Mouse (Mus musculus): Measurements from ENCODE around the gene Csnk2b.
A peak's percentile ranks its signal among the peaks of the same experiment; 100 is the strongest.
"Not testable (repeated sequence)": the region's sequence is repeated elsewhere in the genome, so short reads cannot be mapped to it uniquely, and the experiment has no call there.

Gene Csnk2b

DNA sequence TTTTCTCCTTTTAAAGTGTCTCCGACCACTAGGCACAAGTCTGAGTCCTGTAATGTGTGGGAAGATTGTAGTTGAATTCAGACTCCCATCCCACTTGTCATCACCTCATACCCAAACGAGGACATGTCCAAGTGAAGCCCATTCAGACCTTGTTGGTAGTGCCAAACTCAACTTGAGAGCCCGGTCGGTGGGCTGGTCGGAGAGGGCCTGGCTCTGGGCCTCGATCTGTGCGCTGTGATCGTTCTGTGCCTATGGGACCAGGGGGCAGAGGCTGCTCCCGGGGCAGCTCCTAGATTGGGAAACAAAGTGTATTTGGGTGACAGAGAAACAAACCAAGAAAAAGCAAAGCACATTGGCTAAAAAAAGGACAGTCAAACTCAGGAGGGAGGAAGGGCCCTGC, 31.2 kb upstream of the Csnk2b start:
- DNase-seq (ENCODE audit: low read depth, low spot score): no peak

DNA sequence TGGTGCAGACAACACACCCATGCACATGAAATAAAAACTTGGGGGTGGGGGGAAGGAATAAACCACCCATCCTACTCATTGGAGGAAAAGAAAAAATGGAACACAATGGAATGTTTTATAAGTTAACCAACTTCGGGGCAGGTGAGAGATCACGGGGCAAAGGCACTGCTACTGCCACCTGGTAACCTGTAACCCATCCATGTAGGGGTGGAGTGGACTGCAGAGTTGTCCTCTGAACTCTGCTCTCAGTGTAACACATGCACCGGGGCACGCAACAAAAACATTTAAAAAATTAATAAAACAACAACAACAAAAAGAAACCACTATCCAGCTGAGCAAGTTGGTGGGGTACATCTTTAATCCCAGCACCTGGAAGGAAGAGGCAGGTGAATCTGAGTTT, 30.3 kb upstream of the Csnk2b start:
- DNase-seq (ENCODE audit: low read depth, low spot score): no peak

DNA sequence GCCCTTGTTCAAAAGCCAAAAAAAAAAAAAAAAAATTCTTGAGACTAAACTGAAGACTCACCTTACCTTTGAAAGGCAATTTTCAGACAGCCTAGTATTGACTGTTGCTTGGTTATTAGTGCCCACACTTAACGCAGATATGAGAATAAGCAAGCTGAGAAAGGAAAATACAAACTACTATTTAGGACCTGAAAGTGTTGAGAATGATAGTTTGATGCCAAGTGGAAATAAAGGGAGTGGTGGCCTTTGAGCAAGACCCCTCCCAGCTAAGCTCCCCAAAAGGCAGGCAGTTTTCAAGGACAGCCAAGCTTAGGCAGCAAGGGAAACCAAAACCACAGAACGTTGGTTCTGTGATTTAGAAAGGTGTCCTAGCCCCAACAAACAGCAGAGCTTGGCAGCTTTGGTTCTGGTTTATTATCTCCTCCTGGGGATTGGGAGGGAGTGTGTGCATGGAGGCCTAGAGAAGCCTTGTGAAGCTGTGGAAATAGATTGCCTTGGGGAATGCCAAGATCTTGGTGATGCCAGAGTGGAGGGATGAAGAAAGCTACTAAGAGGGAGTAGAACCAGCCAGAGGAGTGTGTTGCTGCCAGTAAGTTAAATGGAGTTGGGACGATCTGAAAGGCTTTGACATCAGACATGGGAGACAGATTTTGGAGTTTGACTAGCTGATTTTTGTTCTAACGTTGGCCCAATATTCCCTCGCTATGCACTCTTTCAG, 26.2 kb upstream of the Csnk2b start:
- DNase-seq (ENCODE audit: low read depth, low spot score): no peak

DNA sequence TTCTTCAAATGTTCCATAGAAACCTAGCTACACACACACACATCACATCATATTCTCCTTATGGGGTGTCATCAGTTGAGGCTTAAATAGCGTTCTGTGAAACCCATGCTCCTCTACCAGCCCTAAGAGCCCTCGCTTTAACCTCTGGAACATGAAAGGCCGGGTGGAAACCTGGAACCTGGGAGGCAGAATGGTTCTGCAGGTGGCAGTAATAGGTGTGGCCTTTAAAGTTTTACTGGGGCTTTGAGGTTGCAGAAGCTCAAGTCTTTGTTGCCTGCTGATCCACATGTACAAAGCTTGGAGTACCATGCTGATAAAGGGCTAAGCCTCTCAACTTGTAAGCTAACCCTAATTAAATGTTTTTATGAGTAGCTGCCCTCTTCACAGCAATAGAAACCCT, 25.5 kb upstream of the Csnk2b start:
- no peak for DNase-seq (ENCODE audit: low read depth, low spot score)

DNA sequence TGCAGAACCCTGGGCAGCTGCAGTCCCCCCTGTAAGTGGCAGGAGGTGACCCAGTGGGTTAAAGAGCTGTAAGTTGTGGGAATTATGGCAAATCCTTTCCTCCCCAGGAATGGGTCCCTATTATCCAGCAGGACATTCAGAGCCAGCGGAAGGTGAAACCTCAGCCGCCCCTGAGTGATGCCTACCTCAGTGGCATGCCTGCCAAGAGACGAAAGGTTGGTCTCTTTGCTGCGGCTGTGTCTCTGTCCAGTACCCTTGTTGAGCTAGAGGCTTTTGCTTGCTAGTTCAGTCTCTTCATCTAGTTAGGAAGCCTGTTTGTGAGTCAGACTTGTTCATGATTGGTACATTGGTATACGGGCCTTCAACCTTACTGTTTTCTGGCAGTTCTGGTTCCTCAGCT, 24.3 kb upstream of the Csnk2b start:
- DNase-seq (ENCODE audit: low read depth, low spot score): no peak

DNA sequence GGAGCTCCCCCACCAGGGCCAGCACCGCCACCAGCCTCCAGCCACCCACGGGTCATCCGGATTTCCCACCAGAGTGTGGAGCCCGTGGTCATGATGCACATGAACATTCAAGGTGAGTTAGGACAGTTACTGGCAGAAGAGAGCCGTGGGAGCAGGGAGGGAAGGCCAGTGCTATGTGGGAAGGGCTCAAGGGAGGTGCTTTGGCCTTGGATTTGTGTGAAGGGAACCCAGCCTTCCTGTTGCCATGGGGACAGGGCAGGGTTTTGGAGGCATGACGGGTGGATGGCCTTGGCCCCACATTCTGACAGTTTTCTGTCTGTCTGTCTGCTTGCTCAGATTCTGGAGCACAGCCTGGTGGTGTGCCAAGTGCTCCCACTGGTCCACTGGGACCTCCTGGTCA, 20.1 kb upstream of the Csnk2b start:
- DNase-seq (ENCODE audit: low read depth, low spot score): no peak

DNA sequence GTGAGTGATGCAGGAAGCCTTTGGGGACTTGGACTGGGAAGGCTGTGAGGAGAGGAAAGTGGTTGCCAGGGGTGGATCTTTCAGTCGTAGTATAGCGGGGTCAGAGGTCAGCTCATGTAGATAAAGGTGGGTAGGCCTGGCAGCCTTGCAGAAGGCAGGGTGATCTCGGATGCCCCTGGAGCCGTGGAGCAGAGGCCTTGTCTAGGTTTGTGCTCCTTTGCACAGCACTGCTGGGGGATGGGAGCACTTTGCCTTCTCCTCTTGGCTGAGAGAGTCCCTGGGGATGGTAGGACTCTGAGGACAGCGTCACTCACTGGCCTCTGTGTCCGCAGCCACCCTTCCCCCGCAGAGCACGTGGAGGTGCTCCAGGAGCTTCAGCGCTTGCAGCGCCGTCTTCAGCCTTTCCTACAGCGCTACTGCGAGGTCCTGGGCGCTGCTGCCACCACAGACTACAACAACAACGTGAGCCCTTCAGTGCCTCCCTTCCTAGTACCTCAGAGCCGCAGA, 18.7 kb upstream of the Csnk2b start:
- DNase-seq (ENCODE audit: low read depth, low spot score): no peak

DNA sequence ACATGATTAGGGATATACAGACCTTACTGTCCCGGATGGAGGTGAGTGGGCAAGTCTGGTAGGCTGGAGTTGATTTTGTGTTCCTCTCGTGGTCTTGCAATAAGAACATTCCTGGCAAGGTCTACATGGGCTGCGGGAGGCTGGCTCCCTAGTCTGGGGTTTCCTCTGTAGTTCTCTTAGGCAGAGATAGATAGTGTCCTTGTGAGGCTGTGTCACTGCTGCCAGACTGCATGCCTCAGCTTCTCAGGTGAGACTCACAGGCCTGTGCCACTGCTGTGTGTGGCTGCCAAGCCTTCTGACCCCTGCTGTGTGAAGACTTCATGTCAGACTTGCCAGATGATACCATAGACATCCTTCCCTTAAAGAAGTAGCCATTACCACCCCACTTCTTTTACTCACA, 17.4 kb upstream of the Csnk2b start:
- DNase-seq (ENCODE audit: low read depth, low spot score): no peak

DNA sequence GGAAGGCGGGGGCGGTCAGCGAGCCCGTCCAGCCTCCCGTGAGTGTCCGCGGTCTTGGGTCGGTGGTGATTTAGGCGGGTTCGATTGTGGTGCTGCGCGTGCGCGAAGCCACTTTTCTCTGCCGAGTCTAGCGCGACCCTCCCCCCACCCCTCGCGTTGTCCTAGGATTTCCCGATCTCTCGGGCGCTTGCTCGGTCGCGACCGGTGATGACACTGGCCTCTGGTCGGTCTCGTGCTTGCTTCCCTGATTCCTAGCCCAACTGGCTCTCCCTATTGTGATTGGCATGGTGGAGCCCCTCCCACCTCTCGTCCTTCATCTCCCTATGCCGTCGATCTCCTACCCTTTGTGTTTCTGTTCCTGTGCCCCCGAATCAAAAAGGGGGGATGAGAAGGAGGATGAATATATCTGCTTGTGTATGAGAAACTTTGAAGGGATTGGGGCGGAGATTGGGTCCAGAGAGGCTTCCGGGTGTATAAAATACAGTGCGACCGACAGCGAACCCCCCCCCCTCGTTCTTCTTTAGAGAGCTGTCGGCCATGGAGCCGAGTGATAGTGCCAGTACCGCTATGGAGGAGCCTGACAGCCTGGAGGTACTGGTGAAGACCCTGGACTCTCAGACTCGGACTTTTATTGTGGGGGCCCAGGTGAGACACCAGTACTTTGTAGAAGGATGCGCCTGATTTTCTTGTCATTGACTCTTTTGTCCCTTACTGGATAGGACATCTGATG, 13.9 kb upstream of the Csnk2b start:
- DNase-seq (ENCODE audit: low read depth, low spot score): peak; percentile 85

DNA sequence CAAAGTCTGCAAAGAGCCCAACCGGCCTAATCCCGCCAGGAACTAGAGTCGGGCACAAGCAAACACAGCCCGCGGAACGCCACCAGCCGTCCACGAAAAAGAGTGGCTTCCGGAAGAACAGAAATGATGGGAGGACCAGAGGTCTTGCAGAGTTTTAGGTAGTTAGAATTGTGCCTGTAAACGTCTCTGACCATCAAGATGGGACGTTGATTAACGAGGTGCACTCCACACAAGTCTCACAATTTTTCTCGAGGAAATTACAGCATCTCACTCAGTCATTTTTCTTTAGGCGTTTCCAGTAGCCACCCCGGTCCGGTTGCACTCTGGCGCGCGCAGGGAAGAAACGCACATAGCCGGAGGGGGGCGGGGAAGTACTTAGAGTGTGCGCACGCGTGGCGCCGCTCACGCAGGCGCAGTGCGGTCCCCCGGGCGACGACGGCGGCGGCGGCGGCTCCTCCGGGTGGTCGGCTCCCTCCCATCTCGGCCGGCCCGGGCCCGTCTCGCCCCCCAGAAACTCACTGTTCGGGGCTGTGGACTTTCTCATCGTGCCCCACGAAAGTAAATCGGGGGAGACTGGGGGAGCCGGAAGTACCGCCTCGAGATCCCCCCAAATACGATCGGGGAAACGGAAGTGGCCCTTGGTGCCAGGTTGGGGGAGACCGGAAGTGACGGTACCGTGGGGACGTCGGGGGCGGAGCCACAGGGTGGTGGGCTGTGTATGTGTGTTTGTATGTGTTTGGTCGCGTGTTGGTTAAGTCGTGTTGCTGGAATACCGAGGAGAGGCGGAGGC, 13.1 kb upstream of the Csnk2b start, which contains the start of gene Bag6:
TSS of gene Bag6 (plus strand) at position 378 of the 790 bp plus-strand sequence.
- DNase-seq (ENCODE audit: low read depth, low spot score): peak; percentile 96

DNA sequence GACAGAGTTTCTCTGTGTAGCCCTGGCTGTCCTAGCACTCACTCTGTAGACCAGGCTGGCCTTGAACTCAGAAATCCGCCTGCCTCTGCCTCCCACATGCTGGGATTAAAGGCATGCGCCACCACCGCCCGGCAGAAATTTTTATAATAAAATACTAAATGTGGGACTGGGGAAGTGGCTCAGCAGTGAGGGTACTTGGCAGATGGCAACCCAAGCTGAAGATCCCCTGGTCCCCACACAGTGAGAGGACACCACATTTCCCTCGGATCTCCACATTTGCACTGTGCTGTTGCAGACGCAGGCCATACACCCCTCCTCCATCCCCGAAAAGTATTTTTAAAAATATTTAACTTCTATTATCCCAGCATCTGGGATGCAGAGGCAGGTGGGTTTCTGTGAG, 11.7 kb upstream of the Csnk2b start:
- DNase-seq (ENCODE audit: low read depth, low spot score): no peak

DNA sequence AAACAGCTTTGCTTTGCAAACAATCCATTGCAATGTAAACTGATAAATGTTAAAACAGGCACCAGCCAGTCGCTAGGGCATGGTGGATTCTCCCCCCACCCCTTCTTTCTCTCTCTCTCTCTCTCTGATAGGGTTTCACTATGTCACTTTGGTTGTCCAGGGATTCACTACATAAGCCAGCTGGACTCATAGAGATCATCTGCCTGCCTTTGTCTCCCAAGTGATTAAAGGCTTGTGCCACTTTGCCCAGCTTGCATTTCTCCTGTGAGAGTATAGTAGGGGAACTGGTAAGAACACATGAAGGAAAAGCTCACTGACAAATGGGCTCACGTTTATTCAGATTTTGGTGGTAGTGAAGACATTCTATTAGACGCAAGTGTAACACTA, 10.3 kb upstream of the Csnk2b start:
- no peak for DNase-seq (ENCODE audit: low read depth, low spot score)

DNA sequence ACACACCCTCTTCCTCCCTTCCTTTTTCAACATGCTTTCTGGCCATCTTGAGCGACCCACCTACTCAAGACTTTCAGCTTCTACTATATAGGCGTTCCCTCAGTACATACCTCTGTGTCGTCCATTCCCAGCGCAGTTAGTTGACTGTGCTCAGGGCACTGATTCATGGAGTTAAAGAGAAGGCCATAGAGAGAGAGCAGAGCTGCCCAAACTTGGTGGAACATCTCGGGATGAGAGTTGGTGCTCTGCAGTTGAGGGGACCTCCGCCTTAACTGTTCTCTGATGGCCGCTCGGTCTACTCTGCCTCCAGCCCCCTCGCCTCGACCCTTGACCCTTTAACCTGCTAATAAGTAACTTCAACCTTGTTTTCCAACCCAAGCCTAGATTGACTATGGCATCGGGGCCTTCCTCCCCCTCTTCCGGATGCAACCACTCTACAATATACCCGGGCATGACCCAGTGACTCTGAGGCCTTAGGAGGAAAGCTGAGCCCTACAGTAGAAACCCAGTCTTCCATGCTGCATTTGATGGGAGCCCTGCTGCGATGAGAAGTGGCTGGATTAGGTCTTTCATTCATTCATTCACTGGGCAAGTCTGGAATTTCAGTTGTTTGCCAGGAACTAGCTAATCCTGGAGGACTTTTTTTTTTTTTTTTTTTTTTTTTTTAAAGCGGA, 9.8 kb upstream of the Csnk2b start, which contains the start of gene Apom:
TSS of gene Apom (minus strand) at position 551 of the 674 bp plus-strand sequence.
- no peak for DNase-seq (ENCODE audit: low read depth, low spot score)

DNA sequence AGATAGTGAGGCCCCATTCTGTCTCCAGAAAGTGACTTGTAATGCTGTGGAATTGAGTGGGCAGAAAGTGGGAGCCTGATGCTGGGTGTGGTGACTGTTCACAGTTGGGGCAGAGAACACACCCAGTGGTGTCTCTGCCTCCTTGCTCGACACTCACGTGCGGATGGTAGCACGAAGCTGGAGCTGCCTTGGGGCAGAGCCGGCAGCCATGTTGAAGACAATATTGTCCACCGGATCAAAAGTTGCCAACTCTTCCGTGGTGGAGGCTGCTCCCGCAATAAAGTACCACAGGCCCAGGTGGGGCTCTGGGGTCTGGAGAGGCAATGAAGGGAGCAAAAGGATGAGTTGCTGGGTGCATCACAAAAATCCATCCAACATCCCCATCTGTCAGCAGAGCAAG, 9.2 kb upstream of the Csnk2b start:
- DNase-seq (ENCODE audit: low read depth, low spot score): no peak

DNA sequence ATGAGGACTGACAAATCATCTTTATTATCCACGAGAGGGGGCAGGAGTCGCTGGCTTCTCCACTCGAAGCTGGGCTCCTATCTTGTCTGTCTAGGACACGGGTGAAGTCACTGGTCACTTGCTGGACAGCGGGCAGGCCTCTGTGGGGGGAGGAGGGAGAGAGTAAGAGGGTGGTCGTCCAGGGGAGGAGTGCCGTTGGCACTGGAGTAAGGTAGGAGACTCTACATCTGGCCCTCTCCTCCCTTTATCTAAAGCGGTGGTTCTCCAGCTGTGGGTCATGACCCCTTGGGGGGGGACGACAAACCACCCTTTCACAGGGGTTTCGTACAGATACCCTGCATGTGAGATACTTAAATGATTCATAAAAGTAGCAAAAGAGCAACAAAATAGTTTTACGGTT, 7.1 kb upstream of the Csnk2b start:
- DNase-seq (ENCODE audit: low read depth, low spot score): no peak

DNA sequence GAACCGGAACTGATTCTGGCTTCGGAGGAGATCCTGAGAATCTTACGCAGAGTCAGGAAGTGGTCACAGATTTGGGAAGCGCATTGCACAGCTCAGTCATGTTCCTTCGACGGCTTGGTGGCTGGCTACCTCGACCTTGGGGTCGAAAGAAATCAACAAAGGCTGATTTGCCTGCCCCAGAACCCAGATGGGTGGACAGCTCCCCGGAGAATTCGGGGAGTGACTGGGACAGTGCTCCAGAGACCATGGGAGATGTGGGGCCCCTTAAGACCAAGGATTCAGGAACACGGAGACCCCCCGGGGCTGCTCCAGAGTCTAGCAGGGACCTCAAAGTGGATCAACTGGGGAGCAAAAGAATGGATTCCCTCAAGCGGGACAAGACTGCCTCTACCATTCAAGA, 5.2 kb upstream of the Csnk2b start:
- no peak for DNase-seq (ENCODE audit: low read depth, low spot score)

DNA sequence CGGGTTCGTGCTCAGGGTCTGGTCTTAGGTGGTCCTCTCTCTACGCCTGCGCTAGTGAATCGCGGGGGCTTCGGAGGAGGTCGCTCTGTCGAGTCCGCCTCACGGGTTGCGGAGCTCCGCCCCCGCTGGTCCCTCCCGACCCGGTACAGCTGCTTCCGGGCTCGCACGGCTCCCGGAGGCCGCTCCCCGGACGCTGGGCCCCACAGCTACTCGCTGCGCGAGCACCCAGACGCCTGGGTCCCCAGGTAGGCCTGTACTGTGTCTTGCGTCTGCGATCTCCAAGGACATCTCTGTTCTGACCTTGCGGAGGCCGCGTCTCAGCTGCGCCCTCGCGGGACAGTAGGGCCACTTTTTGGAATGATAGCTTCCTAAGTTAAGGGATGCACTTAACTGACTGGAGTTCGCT, 4.4 kb upstream of the Csnk2b start, which contains the start of gene D17H6S53E:
TSS of gene D17H6S53E (plus strand) at position 168 of the 406 bp plus-strand sequence.
- DNase-seq (ENCODE audit: low read depth, low spot score): peak; percentile 41

DNA sequence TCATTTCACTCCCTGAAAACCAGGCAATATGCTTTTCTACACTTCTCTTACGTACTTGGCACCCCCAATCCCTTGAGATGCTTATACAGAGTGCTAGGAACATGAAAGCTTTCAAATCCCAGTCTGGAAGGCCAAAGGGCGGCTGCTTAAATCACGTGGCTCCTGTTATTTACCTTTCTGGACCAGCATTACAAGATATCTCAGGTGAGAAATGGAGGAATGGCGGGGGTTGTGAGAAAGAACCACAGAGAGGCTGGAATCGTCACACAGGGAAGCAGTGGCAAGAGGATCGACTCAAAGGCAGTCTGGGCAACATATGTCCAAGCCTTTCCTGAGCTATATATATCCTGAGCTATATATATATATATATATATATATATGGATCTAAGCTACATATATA, 3.7 kb upstream of the Csnk2b start:
- no peak for DNase-seq (ENCODE audit: low read depth, low spot score)

DNA sequence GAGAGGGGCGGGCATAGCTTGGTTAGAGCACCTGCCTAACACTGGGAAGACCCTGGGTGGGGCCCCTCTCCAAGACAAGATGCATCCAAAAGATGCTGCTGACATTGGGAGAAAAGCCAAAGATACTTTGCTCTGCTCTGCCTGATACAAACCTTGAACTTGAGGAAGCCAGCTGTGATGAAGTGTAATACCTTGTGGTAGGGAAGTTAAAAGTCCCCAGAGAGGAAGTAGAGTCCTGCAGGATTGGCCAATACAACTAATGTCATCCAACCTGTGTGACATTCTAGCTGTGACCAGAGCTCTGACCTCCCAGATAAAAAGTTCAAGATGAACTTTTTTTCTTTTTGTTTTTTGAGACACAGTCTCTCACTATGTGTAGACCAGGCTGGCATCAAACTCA, 3.2 kb upstream of the Csnk2b start:
- DNase-seq (ENCODE audit: low read depth, low spot score): no peak

DNA sequence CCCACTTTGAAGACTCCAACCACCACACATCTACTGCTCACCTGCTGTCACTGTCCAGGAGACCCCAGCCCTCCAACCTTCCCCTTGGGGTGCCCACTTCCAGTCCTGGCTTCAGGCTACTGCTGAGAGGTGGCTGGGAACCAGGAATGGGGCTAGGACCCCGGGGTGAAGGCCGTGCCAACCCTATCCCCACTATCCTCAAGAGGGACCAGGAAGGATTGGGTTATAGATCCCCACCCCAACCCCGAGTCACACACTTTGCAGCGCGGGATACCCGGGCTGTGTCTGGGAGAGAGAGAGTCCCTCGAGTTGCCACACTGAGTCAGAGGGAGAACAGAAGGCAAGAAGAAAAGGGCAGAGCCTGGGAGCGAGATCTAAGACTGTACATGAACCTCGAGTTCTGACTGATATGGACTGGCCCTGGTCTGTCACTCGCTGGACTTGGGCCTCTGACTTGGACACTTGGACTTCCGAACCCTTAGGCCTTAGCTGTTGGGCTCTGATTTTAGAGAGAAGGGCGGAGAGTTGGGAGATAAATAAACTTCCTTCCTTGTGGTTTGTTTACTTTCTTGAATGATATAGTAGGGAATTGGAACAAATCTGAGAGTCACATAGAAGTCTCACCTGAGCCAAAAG, 2.5 kb upstream of the Csnk2b start:
- DNase-seq (ENCODE audit: low read depth, low spot score): not testable (repeated sequence)

DNA sequence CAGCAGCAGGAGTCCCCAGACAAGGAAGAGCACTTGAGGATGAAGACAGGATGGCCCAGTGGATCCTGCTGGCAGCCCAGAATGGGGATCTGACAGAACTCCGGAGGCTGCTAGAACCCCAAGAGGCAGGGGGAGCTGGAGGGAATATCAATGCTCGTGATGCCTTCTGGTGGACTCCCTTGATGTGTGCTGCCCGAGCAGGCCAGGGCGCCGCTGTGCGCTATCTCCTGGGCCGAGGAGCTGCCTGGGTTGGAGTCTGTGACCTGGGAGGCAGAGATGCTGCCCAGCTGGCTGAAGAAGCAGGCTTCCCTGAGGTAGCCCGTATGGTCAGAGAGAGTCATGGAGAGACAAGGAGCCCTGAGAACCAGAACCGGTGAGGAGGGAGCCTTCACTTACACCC, 1.4 kb upstream of the Csnk2b start:
- not testable (repeated sequence) for DNase-seq (ENCODE audit: low read depth, low spot score)

All from ES-CJ7 (cell line).